Mouse (Mus musculus): ENCODE data around the gene Mif4gd.

- no peak for TF ChIP-seq POLR2A (IDR thresholded peaks at IDR 0.05; ENCODE audit: control insufficient read depth, low read depth, low read length)
- no peak for TF ChIP-seq CTCF (IDR thresholded peaks at IDR 0.05; ENCODE audit: control insufficient read depth, insufficient read depth, insufficient replicate concordance, low read depth, low read length)
These were observed 28.4 kb upstream of the Mif4gd start for GRCm38 (mm10) chr11:115640978-115641663.

Measured in testis, adult 2 months (tissue).